Mouse (Mus musculus): Measurements from ENCODE around the gene Zfp383.
"Not testable (repeated sequence)": the region's sequence is repeated elsewhere in the genome, so short reads cannot be mapped to it uniquely, and the experiment has no call there.

Zfp383 gene

DNA sequence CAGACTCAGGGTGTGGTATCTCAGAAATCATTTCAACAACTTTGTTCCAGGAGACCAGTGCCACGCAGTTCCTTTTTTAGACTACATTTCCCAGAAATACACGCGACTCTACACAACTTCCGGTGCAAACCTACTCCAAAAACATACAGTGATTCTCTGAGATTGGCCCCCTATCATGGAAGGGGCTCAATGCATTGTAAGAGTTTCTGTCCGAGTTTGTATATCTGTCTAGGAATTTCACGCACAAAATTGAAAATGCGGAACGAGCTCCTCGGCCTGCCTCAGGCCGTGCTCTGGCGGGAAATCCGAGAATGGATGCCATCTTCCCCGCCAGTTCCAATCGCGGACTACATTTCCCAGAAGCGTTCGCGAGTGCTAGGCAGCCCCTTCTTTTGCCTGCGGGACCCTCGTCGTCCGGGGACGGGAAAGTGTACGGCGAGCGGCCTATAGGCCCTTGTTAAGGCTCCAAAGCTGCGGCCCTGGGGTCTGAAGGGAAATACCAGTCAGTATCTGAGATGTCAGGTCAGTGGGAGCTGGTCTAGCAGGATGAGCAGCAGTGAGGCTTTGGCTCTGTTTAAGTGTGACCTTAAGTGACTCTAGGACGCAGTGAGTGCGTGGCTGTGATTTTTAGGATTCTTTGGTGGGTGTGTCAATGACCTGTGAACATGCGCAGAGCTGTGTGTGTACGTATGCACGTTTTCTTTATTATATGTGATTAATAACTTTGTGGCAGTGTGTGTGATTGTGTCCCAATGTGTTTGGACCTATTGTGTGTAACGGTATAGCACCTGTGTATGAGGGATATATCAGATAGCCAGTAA is at the start of gene Zfp383:
Zfp383 (plus strand) TSS at position 94 of the 821 bp plus-strand sequence.
- peak; percentile 84 to 88 for DNase-seq

DNA sequence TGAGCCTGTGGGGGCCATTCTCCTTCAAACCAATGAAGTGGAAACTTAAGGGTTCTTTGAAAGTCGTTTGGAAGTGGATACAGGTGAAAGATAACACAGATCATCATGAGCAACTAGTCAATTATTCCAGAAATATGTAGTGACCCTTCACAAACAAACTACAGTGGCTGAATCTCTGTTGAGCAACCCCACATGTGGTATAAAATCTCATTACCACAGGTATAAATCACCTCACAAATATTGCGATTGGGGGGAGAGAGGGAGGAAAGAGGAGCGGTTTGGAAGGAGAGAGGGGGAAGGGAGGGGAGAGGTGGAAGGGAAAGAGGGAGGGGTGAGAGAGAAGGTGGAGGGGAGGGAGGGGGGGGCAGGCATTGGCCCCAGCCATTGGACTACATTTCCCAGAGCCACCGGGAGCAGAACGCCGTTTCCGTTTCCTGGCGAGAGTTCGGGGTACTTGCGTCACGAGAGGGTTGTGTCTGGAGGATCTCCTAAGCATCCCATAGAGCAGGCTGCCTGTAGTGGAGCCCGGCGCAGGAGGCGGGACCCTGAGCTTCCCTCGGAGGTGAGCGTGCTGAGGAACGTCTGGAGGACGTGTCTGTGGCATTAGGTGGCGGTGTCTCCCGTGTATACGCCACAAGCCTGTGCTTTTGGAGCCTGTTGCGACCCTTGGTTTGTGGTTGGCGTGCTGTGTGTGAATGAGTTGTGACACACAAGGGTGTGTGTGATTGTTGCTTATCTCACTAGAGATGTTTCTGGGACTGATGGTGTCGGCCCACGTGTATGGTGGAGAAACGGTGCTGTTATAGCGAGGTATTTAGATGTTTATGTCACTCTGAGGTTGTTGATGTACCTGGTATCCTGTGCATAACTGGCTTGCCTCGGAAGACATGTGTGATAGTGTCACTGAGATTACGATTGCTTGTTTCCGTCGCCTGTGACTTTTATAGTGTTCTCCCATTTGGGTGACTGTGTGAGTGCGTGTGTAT is 48.2 kb upstream of the Zfp383 start, which contains the start of gene Zfp420:
Zfp420 (plus strand) TSS at position 448 of the 986 bp plus-strand sequence.
- peak; percentile 94 to 95 for DNase-seq

DNA sequence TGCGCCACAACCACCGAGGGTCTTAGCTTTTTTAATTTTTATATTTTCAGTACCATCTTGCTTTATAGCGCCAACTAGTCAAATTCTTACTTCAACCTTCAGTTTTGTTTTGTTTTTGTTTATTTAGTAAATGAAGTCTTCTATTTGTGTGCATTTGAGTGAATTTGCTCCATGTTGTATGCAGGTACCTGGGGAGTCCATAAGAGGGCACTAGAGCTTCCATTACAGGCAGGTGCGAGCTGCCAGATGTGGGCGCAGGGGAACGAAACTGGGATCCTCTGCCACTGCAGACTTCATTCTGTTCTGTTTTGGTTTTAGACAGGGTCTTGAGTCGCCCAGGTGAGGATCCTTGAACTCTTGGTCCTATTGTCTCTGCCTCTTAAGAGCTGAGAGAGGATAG is 46.4 kb upstream of the Zfp383 start:
- DNase-seq, result no peak

DNA sequence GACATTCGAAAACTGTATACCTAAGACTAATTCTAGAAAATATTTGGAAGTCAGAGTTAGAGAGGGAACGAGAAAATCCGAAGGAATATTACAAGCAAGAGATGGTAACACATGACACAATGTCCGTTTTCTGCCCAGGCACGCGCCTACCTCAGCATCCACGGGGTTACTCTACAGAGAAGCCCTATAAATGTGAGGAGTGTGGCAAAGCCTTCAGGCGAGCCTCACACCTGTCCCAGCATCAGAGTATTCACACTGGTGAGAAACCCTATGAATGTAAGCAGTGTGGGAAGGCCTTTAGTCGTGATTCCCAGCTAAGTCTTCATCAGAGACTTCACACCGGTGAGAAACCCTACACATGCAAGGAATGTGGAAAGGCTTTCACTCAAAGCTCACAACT is 33.8 kb upstream of the Zfp383 start:
- DNase-seq, result no peak

DNA sequence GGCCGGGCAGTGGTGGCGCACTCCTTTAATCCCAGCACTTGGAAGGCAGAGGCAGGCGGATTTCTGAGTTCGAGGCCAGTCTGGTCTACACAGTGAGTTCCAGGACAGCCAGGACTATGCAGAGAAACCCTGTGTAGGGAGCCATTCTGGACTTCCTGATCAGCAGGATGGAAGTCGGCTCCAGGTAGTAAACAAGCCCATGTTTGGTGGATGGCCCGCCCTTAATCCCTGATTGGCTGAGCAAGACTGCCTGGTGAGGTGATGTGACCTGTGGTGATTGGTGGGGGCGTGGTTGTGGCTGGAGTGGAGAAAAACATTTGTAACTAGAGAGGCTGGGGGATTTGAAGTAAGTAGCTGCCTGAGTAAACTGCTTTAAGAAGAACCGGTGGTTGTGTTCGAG is 30.5 kb upstream of the Zfp383 start:
- not testable (repeated sequence) for DNase-seq

DNA sequence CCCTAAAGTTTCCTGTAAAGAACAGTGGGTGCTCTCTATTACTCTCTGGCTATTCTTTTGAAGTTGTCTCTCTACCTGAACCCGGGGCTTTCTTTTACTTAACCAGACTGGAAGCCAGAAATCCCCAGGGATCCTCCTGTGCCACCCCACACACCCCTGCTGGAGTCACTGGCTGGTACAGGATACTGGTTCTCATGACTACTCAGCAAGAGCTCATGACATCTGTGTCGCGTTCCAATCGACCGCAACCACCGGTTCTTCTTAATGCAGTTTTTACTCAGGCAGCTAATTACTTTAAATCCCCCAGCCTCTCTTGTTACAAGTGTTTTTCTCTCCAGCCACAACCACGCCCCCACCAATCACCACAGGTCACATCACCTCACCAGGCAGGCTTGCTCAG is 28.0 kb upstream of the Zfp383 start:
- no peak for DNase-seq

DNA sequence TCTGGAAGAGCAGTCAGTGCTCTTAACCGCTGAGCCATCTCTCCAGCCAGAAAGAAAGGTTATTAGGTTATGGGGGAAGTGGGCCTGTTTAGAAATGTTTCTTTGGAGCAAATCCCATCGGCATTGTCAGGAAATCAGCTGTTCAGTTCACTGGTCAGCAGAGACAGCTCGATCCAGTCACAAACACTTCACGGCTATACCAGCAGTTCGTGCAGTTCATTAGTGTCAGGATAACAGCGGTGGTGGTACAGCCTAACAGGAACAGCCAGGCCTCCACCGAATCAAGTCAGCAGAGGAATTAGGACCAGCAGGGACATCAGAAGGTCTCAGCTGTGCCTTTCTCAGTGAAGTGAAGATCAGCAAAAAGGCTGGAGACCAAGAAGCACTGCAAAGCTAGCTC is 27.1 kb upstream of the Zfp383 start:
- no peak for DNase-seq

DNA sequence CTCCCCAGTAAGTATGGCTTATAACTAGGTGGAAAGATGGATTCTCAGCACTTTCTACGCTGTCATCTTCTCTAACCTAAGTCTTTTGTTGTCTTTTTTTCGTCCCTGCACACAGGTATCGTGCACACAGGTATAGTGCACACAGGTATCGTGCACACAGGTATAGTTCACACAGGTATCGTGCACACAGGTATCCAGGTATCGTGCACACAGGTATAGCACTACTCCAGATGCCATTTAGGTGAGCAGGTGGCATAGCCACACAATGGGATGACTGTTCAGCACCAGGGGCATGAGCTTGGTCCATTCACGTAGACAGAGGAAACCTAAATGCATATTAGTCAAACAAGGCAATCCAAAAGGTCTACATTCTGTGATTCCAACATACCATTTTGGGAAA is 17.5 kb upstream of the Zfp383 start:
- DNase-seq, result no peak

DNA sequence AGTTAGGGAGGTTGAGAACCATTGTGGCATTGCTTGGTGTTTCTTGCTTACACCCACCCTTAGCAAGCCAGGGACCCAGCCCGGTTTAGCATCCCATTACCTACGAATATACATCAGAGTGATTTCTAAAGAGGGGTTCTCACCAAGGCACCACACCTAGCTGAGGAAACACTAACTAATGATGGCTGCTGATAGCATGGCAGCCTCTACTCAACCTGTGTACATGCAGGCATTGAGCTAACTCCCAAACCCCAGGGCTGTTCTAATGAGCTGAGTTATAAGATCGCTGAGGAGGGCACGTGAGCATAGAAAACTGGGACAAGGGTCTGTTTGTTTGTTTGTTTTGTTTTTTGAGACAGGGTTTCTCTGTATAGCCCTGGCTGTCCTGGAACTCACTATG is 15.3 kb upstream of the Zfp383 start:
- DNase-seq, result no peak

DNA sequence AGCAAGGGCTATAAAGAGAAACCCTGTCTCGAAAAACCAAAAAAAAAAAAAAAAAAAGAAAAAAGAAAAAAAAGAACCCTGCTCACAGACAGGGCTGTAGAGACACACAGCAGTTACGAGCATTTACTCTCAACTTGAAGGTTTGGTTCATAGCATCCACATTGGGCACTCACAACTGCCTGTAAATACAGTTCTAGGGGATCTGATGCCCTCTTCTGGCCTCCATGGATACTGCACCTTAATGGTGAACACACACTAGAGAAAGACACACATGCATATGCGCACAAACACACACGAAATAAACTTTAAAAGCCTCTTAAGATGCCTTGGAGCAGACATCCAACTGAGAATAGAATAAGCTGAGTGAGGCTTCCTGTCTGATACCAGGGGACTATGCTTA is 9.7 kb upstream of the Zfp383 start:
- no peak for DNase-seq

DNA sequence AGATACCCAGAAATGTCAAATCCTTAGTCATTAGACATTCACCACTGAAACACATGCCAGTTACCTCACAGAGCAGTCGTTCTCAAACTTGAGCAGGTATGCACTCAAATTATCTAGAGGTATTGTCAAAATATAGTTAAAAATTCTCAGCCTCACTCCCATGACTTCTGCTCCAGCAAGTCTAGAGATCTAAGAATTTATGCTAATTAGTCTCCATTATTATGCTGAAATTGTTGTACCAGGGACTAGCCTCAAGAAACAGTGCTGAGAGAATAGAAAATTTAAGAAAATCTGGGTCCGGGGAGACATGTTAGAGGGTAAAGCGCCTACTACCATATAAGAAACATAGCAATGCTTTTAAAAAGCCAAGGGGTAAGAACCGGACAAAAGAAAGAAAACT is 3.9 kb upstream of the Zfp383 start:
- DNase-seq, result no peak

DNA sequence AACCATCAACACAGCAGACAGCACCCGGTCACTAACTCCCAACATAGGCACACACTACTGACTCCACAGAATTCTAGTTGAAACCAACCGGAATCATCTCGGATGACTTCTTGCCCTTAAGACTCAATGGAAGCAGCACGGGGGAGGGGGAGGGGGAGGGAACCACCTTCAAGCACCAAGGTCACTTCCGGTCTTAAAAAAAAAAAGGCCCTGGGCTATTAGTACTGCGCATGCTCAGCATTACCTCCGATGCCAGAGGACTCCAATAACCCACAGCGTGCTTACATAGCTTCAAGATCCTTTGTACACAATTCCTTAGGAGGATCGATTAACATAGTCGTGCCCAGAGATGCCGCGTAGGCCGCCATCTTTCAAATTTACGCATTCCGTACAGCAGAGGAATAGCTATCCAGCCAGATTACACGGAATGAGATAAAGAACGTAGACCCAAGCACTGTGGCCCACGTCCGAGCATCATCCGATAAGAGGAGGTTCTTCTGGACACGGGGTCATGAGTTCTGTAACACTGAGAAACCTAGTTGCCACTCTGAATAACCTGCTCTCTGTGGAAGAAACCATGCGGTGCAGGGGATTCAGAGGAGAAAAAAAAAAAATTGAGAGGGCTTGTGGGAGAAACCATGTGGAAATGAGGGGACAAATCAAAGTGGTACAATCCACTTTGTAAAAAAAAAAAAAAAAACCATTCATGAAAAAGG is 1.9 kb upstream of the Zfp383 start, which contains the start of gene Zfp27:
Zfp27 (minus strand) TSS at position 607 of the 716 bp plus-strand sequence.
- DNase-seq, result peak; percentile 80 to 82

DNA sequence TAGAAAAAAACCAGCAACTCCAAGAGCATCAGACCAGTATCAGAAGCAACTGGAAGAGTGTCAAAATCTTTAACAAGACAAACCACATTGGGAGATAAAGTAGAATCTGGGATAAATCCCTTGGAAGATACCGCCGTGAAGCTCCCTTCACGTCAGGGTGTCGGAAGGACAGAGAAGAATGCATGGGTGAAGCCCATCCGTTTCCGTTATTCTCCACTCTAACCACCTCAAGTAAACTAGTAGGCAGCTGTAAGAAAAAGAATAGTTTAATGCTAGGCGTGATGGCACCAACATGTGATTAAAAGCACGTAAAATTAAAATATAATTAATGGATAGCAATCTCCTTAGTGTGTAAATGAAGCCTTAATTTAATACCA is 1.4 kb upstream of the Zfp383 start:
- peak in 1 of 2 experiments; percentile 22 for DNase-seq

DNA sequence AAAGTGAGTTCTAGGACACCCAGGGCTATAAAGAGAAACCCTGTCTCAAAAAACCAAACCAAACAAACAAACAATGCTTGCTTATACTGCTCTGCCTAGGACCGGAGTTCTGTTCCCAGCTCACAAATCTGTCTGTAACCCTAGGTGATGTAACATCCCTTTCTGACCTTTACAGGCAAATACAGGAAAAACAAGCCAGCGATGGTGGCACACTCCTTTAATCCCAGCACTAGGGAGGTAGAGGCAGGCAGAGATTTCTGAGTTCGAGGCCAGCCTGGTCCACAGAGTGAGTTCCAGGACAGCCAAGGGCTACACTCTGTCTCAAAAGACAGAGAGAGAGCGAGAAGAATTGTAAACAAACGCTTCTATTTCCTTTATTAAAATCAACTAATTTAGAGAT is 817 bp upstream of the Zfp383 start:
- peak in 1 of 2 experiments; percentile 18 for DNase-seq

DNA sequence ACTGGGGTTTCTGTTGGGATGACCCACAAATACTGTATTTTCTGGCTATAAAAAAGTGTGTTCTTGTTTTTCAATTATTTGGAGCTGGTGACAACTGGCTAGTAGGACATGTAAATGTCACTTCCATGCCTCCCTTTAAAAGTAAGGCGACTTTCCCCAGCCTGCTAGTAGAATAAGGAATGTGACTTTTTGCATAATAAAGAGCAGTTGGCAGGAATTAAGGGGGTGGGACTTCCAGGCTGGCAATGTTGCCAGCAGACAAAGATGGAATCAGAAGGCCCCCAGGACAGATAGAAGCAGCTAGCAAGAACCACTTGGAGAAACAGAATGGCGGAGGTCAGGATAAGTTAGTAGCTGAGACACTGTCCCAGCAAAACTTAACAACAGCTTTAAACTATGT is 2.2 kb downstream of the Zfp383 start:
- DNase-seq, result no peak

DNA sequence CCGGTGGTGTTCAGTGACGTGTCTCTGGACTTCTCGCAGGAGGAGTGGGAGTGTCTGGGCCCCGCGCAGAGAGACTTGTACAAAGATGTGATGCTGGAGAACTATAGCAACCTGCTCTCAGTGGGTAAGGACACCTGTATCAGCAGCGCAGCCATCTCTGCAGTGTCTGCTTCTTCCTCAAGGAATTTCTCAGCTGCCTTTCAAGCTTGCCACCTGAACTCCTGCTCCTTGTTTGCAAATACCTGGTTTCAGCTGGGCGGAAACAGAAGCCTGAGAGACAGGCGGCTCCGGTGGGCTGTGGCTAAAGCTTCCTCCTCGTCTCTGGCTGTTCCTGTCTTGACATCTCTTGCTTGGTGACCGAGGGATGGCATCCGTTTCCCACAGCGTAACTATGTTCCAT is 4.1 kb downstream of the Zfp383 start:
- no peak for DNase-seq

DNA sequence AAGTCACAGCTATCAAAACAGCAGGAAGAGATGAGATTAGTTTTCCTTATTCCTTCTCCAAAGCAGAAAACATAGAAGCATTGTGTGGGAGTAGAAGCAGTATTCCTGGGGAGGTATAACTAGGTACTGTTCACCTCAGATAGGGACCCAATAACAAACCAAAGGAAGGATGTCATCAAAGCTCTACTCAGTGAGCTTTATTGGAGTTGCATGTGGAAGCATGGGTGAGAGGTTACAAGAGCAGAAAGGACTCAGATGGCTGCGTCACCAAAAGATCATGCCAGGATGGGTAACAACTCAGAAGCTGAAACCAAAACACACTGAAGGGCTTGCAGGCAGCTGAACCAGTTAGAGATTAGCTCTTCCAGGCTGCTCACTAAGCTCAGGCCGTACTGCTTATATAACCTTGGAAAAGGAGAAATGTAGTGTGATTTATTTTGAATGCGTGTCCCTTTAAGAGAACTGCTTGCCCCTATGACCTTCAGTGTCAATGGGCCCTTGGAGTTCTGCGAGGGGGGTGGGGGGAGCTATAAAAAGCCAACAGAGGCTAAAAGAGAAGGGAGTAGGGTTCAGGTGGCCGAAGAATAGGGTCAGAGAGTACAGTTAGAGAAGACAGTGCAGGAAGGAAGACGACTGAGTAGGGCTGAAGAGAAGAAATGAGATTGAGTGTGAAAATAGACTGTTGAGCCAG is 9.5 kb downstream of the Zfp383 start:
- no peak for DNase-seq

DNA sequence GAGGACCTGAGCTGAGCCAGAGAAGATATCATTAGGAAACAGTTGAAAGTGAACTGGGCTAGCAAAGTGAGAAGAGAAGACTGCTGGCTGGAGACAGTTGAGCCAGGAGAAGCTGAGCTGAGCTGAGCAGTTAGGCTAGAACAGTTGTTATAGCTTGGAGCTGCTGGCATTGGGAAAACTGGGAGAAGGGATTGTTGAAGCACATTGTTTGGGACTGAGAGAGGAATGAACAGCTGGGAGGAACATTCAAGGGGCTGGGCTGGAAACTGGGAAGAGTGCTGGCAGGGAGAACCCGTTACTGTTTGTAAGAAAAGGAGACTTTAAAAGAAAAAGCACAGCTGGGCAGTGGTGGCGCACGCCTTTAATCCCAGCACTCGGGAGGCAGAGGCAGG is 10.0 kb downstream of the Zfp383 start:
- DNase-seq, result no peak

DNA sequence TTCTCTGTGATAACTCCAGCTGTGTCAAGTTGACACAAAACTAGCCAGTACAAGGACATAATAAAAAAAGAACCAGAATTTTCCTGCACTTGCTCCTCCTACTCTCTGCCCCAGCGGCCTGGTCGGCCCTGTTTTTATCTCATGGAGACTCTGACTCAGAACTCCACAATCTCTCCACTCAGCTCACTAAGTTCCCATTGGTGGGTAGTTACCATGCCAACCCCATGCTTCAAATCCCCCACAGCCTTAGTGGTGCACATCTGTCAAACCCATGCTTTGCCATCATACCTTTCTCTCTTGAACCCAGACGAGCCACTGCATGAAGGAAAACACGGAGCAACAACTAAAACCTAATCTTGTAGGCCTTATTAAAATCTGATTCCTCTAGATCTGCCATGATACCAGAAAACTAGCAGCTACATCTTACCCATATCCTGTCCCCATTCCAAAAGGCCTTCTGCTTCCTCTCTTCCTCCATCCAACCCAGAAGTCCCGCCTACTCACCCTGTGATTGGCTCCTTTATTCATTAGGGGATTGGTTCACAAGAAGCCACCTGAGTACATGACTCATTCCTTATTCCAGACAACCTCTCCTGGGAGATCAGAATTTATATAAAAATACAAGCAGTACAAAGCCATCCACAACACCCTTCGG is 13.5 kb downstream of the Zfp383 start:
- no peak for DNase-seq

DNA sequence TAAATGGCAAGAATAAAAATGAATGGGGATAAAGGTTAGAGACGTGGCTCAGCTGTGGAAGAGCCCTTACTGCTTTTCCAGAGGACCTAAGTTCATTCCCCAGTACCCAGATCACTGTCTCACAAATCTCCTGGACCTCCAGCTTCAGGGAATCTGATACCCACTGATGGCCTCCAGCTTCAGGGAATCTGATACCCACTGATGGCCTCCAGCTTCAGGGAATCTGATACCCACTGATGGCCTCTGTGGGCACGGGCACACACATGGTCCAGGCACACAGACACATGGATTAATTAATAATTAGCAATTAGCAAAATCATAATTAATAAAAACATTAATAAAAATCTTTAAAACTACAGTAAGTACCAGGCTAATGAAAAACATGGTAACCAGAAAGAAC is 14.8 kb downstream of the Zfp383 start:
- no peak for DNase-seq

DNA sequence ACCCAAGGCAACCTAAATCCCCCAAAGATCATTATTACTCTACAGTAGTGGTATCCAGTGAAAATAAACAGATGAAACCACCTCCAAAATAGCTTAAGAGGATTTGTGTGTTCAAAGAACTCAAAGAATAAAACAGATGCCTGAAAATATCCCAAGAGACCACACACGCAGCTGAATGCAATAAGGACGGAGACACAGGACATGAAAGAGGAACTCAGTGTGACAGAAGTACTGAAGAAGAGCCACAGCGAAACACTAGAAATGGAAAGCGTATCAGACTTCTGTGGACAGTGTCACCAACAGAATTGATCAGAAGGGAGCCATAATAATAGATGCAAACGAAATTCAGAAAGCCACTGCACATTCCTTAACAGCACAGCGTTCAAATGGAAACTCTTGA is 30.8 kb downstream of the Zfp383 start:
- DNase-seq, result no peak

DNA sequence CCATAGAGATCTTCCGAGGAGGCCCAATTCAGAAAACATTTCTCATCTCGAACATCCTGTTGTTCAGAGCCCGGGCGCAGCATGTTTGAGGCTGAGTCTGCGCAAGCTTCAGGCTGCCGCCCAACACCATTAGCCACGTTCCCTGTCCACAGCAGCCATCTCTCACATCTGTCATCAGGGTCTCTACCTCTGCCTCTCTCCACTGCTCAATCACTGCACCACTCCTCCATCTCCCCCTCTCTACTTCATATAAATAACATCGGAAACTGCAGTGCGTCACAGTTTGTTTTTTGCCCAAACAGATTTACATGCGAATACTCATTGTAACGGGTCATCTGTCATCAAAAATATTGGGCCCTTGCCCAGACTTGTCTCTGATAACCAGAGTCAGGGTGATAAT is 33.0 kb downstream of the Zfp383 start:
- DNase-seq, result no peak

Data from cerebellum, postnatal 14 days (tissue).